Mouse (Mus musculus): ENCODE data around the gene Hoxa1.
A peak's percentile ranks its signal among the peaks of the same experiment; 100 is the strongest.

Gene Hoxa1

GRCm38 (mm10) chr6:52190410-52190809, 32.3 kb upstream of the Hoxa1 start:
- DNase-seq (ENCODE audit: inconsistent age in 2 of 2, low spot score in 1 of 2) = peak; percentile 32 to 68

GRCm38 (mm10) chr6:52189909-52190308, 31.8 kb upstream of the Hoxa1 start:
- DNase-seq (ENCODE audit: inconsistent age in 2 of 2, low spot score in 1 of 2) = peak in 1 of 2 experiments; percentile 51

GRCm38 (mm10) chr6:52189172-52189591, 31.1 kb upstream of the Hoxa1 start:
- peak in 1 of 2 experiments; percentile 65 for DNase-seq (ENCODE audit: inconsistent age in 2 of 2, low spot score in 1 of 2)

GRCm38 (mm10) chr6:52186500-52186899, 28.4 kb upstream of the Hoxa1 start:
- DNase-seq (ENCODE audit: inconsistent age in 2 of 2, low spot score in 1 of 2) = no peak

- DNase-seq (ENCODE audit: inconsistent age in 2 of 2, low spot score in 1 of 2) = no peak
These were observed 27.7 kb upstream of the Hoxa1 start for GRCm38 (mm10) chr6:52185834-52186233.

GRCm38 (mm10) chr6:52185222-52185621, 27.1 kb upstream of the Hoxa1 start:
- peak; percentile 61 to 84 for DNase-seq (ENCODE audit: inconsistent age in 2 of 2, low spot score in 1 of 2)

- peak in 1 of 2 experiments; percentile 50 for DNase-seq (ENCODE audit: inconsistent age in 2 of 2, low spot score in 1 of 2)
These were observed 26.6 kb upstream of the Hoxa1 start for GRCm38 (mm10) chr6:52184668-52185067.

- DNase-seq (ENCODE audit: inconsistent age in 2 of 2, low spot score in 1 of 2) = no peak
These were observed 25.4 kb upstream of the Hoxa1 start for GRCm38 (mm10) chr6:52183311-52184080.

GRCm38 (mm10) chr6:52182793-52183192, 24.7 kb upstream of the Hoxa1 start:
- no peak for DNase-seq (ENCODE audit: inconsistent age in 2 of 2, low spot score in 1 of 2)

GRCm38 (mm10) chr6:52182030-52182429, 23.9 kb upstream of the Hoxa1 start:
- DNase-seq (ENCODE audit: inconsistent age in 2 of 2, low spot score in 1 of 2) = no peak

- DNase-seq (ENCODE audit: inconsistent age in 2 of 2, low spot score in 1 of 2) = no peak
These were observed 22.6 kb upstream of the Hoxa1 start for GRCm38 (mm10) chr6:52180726-52181125.

GRCm38 (mm10) chr6:52180213-52180710, 22.1 kb upstream of the Hoxa1 start:
- DNase-seq (ENCODE audit: inconsistent age in 2 of 2, low spot score in 1 of 2) = no peak

- DNase-seq (ENCODE audit: inconsistent age in 2 of 2, low spot score in 1 of 2) = peak in 1 of 2 experiments; percentile 11
These were observed 21.6 kb upstream of the Hoxa1 start for GRCm38 (mm10) chr6:52179690-52180089.

- peak in 1 of 2 experiments; percentile 7 for DNase-seq (ENCODE audit: inconsistent age in 2 of 2, low spot score in 1 of 2)
These were observed 21.0 kb upstream of the Hoxa1 start for GRCm38 (mm10) chr6:52178918-52179665.

- no peak for DNase-seq (ENCODE audit: inconsistent age in 2 of 2, low spot score in 1 of 2)
These were observed 19.7 kb upstream of the Hoxa1 start for GRCm38 (mm10) chr6:52177806-52178205.

GRCm38 (mm10) chr6:52177061-52177735, 19.1 kb upstream of the Hoxa1 start, which contains the start of gene 5730596B20Rik:
Gene 5730596B20Rik, plus strand, starts transcription at chr6:52177498.
- peak; percentile 26 to 71 for DNase-seq (ENCODE audit: inconsistent age in 2 of 2, low spot score in 1 of 2)

GRCm38 (mm10) chr6:52176391-52176790, 18.3 kb upstream of the Hoxa1 start:
- peak; percentile 8 to 55 for DNase-seq (ENCODE audit: inconsistent age in 2 of 2, low spot score in 1 of 2)

GRCm38 (mm10) chr6:52175864-52176263, 17.7 kb upstream of the Hoxa1 start:
- peak; percentile 40 to 70 for DNase-seq (ENCODE audit: inconsistent age in 2 of 2, low spot score in 1 of 2)

GRCm38 (mm10) chr6:52174968-52175751, 17.0 kb upstream of the Hoxa1 start:
- peak; percentile 52 to 83 for DNase-seq (ENCODE audit: inconsistent age in 2 of 2, low spot score in 1 of 2)

- DNase-seq (ENCODE audit: inconsistent age in 2 of 2, low spot score in 1 of 2) = no peak
These were observed 15.5 kb upstream of the Hoxa1 start for GRCm38 (mm10) chr6:52173648-52174047.
